Mouse (Mus musculus) adrenal gland, postnatal 25 days (tissue): ENCODE data around the gene Ptprg. TPM values are rescaled to one million over a fixed set of nuclear protein-coding genes. Genes with fewer than 3 reads are reported as not detected.
A peak's percentile ranks its signal among the peaks of the same experiment; 100 is the strongest.

Experiments
- DNase-seq: peaks from one replicate; pipeline ENCODE4 v3.0.0; 2021; ENCODE audit warnings: mixed read lengths
- total RNA-seq: library from RNA; stranded (reverse); gene quantifications from 2 replicates; pipeline ENCODE4 v1.2.3, GENCODE M21; 2021

Gene Ptprg
- total RNA-seq, 1 experiment from 2014 or later, result 106 TPM

DNA sequence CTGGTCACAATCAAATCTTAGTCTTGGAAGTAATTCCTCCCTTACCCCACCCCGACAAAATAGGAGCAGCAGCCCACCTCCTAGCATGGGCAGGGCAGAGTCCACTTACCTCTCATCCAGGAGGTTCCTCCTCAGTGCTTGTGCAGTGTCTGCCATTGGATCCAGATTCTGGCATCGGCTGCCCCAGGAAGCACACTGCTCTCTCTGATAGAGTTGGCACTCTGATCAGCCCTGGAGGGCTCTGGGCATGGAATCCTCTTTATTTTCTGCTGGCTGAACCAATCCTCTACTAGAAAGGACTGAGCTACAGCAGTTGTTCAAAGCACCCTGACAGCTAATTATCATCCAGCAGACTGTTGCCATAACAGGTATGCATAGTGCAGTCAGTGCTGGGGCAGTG lies 272.2 kb downstream of the Ptprg start:
- DNase-seq, result no peak

DNA sequence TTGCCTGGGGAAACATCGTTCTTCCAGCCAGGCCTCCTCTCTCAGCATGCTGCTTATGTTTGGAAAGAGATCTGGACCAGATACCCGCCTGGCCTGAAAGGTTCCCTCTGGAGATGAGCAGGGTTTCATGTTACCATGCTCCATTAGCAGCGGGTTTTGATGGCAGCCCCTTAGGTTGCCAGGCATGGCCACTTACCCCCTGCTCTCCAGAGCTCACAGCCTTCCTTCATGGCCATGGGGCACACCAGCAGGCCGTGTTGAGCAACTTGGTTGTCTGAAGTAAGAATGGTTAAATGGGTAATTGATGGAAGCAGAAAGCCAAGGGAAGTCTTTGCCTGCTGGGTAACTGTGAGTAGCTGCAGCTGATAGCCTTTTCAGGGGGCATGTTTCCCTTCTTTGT lies 274.8 kb downstream of the Ptprg start:
- no peak for DNase-seq

DNA sequence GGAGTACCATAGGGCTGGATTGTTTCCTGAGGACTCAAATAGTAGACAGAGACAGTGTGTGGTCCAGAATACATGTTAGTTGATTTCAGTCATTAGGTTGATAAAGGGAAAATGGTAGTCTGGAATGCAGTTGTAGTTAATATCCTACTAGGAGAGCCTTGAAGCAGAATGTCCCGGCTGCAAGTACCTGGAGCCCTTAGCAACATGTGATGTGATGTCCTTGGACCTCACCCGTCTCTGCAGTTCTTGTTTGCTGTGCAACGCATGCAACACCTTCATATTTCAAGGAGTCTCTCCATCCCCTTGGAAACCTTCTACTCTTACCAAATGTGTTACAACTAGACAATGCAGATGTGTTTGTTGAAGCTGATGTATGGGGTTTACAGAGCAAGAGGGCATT lies 280.3 kb downstream of the Ptprg start:
- no peak for DNase-seq

DNA sequence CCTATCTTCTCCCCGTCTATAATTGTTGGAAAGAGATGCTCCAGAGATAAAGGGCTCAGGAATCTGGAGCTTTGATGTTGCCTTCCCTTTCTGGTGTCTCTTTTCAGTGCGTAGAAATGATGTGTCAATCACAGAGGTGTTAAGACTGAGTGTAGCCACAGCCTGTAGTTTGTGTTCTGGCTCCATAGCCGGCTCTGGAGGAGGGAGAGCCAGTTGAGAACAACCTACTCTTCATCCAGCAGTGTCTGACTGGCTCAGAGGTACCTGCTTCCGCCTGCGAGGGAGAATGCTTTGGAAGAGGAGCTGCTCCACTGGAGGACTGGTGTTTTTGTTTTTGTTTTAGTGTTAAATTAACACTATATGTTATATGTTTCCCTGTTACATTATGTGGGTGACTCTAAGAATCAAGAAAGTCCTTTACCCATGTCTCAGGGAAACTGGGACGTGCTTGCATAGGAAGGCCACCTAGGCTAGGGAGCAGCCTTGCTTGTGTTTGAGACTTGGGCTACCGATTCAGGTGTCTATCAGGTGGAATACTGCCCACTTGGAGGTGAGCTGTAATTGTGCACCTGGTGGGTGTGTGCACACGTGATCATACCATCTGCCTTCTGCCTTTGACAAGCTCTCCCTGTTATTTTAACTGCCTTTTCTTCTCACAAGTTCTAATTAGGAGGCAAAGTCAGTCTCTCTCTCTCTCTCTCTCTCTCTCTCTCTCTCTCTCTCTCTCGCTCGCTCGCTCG lies 282.5 kb downstream of the Ptprg start:
- no peak for DNase-seq

DNA sequence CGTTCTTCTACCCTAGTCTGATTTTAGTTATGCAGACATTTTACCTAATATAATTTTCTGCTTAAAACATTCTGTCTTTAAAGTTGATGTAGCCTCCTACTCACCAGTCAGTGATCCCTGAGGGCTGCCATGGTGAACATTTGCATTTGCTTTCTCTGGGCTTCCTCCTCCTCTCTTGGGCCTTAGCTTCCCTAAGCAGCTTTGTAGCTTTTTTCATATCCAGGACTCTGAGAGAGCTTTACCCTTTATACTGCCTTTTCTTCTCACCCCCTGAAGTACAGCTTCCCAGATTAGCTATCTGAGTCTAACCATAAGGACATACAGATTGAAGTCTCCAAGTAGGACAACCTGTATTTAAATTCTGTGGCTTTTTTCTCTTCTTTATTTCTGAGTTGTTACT lies 284.4 kb downstream of the Ptprg start:
- no peak for DNase-seq

DNA sequence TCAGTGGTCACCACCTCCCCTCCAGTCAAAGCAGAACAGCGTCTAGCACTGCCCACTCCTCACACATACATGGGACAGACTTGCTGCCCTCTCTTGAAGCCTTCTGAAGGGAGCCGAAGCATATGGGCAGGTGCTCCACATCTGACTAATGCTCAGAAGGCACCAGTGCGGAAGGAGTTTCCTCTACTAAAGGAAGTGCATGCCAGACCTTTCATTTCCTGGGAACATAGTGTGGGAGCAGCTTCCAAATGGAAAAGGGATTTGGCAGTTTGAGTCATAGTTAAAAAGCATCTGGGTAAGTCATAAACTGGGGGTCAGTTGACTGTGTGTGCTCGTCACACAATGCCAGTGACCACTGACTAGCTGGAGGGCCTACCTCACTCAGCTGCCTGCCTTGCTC lies 288.3 kb downstream of the Ptprg start:
- DNase-seq, result no peak

DNA sequence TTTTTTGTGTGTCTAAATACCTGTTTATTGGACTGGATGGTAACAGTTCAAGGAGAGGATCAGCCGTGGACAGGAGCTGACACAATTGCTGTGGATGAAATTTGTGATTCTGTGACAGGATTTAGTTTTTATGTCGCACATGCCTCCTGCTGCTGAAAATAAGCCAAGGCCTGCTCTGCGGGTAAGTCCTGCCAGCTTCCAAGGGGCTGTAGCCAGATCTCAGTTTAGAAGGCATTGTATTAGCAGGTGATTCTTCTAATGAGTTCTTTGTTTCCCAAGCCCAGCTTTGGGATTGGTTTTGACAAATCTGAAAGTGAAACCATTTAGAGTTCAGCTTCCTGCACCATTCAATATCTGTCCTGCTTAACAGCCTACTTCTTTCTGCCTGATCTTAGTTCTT lies 299.6 kb downstream of the Ptprg start:
- no peak for DNase-seq

DNA sequence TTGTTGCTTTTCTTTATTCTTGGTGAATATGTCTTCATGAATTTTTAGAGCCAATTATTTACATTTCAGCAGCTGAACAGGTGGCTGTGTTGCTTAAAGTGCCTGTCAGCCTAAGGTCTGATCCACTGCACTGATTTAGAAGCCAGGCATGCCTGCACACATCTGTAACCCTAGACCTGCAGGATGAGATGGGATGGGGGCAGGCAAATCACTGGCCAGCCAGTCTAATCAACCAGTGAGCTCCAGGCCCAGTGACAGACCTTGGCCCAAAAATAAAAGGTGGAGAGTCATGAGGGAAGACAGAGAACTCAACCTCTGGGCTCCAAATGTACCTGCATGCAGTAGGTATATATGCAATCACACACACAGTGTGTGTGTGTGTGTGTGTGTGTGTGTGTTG lies 302.2 kb downstream of the Ptprg start:
- no peak for DNase-seq

DNA sequence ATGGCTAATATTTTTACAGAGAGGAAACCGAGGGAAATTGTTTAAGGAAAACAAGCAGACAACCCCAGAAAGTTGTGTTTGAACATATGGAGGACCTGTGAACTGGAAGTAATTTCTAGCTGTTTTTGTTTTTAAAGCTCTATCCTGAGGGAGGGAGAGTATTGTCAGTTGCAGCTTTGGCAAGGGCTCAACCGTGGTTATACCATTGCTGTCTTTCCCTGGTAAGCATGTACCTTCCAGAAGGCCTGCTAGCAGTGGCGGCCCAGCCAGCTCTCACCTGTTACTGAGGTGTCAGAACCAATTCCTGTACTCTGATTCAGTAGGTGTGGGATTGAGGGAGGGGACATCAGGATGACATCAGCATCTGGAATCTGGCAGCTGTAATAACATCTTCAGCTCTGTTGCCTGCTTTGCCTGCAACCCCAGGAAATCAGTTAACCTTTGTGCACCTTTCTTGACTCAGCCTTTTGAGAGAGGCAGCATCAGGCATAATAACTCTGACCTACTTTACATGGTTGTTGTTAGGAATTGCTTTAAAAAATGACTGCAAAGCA lies 304.7 kb downstream of the Ptprg start:
- DNase-seq, result no peak

DNA sequence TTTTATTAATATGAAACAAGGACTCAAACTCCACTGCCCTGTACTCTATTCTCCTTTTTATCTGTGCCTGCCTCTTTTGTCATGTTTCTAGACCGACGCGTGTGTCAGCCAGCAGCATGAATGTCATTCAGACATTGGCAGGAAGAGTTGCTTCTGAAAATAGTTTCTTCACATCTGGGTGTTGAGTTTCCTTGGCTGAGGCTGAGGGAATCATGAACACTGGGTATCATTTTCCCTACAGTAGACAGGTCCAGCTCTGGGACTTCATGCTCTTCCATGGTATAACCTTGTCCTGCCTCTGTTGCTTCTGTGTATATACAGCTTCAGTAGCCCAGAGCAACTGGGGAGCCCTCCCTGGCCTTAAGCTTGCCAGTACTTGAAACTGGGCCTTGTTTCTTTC lies 310.0 kb downstream of the Ptprg start:
- DNase-seq, result no peak

DNA sequence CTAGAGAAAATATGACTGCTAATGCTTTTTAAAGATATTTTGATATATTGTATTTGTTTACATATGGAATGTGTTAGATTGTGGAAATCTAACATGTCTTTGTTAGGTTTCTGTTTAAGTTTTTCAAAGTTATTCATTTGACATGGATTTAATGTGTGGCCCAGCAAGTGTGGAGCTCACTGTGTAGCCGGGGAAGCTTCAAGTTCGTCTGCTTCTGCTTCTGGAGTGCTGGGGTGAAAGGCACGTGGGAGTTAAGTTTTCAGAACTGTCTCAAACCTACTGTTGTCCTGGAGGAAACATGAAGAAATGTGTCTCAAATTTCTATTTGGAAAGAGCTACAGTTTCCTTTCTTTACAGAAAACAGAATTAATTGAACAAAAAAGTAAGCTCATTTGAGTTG lies 311.5 kb downstream of the Ptprg start:
- no peak for DNase-seq

DNA sequence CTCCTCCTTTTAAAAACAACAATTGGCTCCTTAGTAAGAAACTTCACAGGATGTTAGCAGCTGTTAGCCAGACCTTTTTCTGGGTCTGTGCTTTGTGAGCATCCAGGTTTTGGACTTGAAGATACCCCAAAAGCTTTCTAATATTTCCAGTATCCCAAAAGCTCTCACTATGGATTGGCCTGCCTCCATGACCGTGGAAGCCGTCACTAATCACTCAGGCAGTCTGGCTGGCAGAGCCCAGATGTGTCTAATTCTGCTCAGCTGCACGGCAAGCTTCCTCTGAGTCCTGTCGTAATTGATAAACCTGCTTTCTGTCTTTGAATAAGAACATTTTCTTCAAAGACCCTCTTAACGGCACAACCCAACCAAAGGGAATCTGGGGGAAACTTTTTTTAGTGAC lies 312.0 kb downstream of the Ptprg start:
- DNase-seq, result no peak

DNA sequence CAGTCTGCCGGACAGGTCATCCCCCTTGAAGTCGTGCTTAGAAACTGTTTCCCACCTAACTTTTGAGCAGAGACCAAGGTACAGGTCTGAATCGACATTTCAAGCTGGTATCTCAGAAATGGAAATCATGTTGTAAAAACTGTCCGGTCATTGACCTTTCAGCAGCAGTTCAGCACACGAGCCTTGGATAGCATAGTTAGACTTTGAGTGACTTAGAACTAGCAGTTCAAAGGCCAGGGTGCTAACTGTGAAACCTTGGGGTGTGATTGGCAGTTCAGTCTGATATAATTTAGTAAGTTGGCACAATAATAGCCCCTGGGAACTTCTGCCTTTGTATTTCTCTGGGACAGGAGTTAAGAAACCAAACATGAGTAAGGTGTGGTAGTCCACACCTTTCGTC lies 312.5 kb downstream of the Ptprg start:
- no peak for DNase-seq

DNA sequence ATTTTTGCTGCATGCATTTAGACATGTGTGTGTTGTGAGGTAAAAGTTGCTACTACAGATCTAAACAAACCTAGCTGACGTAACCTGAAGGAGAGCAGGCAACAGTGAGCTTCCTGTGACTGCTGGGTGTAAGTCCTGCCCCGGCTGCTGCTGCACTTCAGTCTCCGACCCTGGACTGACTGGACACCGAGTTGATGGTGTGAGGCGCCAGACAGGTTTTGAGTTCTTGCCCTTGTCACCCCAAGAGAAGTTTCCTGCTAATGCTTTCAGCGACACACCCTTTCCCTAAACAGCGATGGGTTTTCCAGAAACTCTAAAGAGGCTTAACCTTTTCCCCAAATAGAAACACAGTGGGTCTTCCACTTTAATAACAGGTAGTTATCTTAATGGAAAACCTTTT lies 313.1 kb downstream of the Ptprg start:
- peak; percentile 18 for DNase-seq

DNA sequence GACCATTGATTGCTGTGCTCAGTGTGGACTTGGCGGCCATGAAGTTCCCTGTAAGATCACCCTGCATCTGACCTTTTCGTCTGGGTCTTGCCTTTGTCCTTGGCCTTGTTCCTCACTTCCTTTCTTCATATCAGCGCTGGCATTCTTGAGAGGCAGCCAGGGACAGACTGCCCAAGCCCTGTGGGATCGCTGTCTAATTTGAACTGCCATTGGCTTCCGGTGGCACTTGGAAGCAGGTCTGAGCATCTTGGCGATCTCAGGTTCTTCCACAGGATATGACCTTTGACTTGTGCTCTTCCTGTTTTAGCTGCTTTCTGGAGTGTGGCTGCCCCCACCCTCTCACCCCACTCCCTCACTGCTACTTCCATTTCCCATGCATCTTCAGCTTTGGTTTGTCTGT lies 315.3 kb downstream of the Ptprg start:
- peak; percentile 30 for DNase-seq

DNA sequence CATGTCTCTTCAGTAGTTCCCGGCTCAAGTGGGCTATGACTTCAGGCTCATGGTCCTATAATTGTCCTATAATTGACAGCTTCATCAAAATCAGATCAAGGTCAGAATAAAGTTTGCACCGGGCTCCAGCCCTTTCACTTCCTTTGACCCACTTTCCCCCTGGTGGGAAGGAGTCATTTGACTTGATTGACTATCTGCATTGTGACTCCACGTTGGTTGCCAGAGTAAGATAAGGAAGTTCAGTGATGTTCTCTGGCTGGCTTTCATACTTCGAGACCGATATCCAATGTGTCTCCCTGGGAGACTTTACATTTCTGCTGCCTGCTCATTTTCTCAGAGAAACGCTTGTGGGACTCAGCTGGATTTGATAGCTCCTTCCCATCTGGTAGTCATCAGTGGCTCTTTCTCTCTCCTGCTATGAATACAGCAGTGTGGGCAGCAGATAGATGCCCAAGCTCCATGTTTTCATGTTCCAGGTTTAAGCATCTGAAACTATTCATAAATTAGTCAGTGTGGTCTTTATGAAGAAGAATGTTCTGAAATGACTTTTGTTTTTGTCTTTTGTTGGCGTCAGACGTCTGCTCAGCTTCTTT lies 318.5 kb downstream of the Ptprg start:
- DNase-seq, result no peak

DNA sequence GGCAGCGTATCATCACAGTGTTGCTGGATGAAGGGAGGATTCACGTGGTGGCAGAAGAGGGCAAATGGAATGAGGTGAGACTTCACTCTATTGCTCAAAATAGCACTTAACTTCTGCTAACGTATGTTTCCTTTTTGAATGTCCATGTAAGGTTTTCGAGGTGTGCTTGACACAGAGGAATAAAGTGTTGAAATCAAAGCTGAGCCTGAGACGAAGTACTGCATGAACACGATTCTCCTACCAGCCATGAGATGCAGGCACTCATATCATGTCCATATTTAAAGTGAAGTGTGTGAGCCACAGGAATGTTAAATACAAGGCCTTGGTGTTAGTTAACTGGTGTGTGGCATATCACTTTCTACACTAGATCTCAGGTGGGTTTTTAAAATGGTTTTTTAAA lies 320.9 kb downstream of the Ptprg start:
- no peak for DNase-seq

DNA sequence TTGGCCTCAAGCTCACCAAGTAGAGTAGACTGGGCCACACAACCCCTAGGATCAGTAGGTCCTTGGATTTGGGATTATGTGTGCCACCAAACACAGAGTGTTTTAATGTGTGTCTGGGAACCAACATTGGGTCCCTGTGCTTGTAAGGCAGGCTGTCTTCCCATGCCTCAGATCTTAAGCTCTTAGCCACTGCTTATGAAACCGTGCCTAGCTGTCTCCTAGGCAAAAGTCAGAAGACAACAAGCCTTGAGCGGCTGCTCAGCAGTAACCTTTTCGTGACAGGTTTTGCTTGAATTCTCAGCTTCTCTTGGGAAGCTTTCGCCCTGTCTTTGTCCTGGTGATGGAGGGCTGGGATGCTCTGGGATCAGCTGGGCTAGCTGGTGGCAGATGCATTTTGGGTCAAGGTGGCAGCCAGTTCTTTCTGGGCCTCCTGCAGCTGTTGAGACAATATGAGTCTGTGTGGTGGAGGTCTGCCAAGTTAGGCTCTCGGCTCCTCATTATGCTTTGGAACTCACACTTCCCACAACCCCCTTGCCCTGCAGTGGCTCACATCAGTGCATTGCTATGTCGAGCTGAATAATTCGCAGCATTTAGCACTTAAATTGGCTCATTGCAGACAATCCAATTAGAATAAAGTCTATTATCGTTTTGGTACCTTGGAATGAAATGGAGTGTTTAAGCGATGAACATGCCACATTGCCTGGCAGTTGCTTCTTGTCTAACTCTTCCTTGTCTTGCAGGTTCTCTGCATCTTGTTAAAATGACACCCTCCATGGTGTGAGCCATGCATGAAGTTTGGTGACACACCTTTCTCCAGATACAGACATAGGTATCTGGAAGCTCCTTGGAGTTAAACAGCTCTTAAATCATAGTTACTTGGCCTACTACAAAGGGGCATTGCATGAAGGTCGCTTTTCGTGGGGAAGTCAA lies 321.9 kb downstream of the Ptprg start:
- no peak for DNase-seq

DNA sequence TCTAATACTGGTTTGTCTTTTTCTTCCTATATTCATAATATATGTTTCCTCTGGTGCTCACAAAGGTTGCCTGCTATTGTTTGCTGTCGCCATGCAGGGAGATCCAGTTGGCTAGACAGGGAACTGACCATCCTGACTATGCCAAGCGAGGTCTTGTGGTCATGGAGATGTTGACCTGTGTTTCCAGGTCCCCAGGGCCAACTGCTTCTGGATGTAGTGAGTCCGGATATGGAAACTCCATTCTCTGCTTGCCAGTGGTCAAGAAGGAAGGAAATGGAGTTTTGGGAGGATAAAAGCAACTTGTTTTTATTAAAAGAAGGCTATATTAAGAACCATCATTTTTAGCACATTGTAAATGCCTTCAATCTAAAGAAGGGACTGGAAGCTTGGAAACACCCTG lies 327.8 kb downstream of the Ptprg start:
- DNase-seq, result no peak

DNA sequence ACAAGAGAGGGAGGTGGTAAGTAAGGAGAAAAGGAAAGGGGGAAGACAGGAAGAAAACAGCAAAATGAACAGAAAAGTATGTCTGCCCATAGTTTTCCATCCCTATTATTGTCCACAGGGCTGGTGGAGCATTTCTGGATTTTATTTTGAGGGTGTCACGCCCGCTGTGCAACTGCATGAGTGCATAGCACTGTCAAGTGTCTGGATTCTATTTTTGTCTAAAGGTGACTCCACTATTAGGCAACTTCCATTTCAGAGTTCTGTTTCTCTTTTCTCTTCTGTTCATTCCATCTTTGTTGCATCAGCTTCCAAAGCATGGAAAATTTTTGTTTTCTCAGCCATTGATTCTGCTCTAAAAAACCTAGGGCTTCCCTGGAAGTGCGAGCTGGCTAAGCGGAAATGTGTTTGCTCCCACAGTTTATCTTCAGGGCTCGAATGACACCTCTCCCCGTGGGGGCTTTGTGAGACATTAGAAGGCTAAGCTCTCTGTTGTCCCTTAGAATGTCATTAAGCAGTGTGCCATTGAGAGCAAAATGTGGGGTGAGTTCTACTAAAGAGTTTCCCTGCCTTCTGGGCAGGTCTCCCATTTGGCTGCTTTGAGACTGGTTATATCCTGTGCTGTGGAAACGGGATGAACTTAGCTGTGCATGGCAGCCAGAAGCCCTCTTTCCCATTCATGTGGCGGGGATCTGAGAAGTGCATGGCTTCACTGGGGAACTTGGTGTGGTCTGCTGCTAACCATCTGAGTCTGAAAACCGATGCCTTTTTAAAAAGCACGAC lies 330.0 kb downstream of the Ptprg start:
- no peak for DNase-seq

DNA sequence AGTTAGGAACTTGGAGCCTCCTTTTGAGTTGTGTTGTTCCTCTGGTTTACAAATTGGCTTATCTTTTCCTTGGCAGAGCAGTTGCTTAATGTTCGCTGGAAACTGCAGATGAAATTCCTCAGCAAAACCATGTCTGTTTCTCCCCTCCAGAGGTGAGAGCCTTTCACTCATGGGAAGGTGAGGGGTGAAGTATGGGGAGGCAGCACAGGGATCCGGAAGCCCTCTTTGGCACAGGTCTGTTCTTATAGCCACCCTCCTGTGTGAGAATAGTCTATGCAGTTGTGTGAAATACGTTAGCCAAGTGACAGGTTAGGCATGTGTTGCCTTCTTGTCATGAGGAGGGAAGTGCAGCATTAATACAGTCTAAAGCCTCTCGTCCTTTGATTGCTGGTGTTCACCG lies 330.7 kb downstream of the Ptprg start:
- no peak for DNase-seq

DNA sequence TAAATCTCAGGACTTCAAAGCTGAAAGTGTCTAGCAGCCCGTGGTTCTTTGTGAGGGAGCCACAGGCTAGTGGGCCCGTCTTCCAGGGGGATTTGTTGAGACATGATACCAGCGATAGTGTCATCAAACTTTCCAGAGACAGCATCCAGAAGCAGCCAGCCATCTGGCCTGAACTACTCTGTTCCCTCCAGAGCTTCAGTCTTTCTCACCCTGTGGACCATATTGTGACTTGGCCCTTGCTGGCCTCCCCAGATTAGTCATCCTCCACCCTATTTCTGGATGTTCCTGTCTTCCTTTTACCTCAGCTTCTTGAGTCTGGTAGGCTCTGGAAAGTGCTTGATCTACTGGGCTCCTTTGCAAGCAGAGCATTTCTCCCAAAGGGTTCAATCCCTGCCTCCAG lies 333.1 kb downstream of the Ptprg start:
- no peak for DNase-seq
